Mouse (Mus musculus) embryonic fibroblast, embryonic 13.5 days (primary cell): ENCODE data around the gene Runx1. TPM values are rescaled to one million over a fixed set of nuclear protein-coding genes. Genes with fewer than 3 reads are reported as not detected.
A peak's percentile ranks its signal among the peaks of the same experiment; 100 is the strongest.

Experiments used
- H3K27ac ChIP-seq: 2 replicates; pipeline ENCODE4 v1.5.1; 2012; ENCODE audit warnings: low read length, control low read depth, inconsistent platforms; ENCODE audit not compliant: insufficient read depth
- H3K4me1 ChIP-seq: 2 replicates; pipeline ENCODE4 v1.6.1; 2011; ENCODE audit warnings: low read length; ENCODE audit not compliant: control insufficient read depth, insufficient read depth
- H3K4me3 ChIP-seq: 2 replicates; pipeline ENCODE4 v1.5.1; 2011; ENCODE audit warnings: mild to moderate bottlenecking, control low read depth, low read length; ENCODE audit not compliant: insufficient read depth
- CTCF ChIP-seq: IDR thresholded peaks from 2 replicates; pipeline ENCODE4 v1.5.1; 2011; ENCODE audit warnings: mild to moderate bottlenecking, control low read depth, low read length, moderate library complexity, borderline replicate concordance; ENCODE audit not compliant: insufficient read depth
- POLR2A ChIP-seq: IDR thresholded peaks from 2 replicates; pipeline ENCODE4 v1.6.1; 2011; ENCODE audit warnings: low read depth, mild to moderate bottlenecking, control low read depth, low read length, moderate library complexity
- polyA plus RNA-seq: library from polyadenylated mRNA; stranded (reverse); fragments of >200 nt; gene quantifications from 2 replicates; pipeline ENCODE4 v1.2.4, GENCODE M21; 2011; ENCODE audit warnings: low read depth; ENCODE audit not compliant: missing spikeins, insufficient read length

Gene Runx1
- polyA plus RNA-seq, 1 experiment: 56.2 TPM

DNA sequence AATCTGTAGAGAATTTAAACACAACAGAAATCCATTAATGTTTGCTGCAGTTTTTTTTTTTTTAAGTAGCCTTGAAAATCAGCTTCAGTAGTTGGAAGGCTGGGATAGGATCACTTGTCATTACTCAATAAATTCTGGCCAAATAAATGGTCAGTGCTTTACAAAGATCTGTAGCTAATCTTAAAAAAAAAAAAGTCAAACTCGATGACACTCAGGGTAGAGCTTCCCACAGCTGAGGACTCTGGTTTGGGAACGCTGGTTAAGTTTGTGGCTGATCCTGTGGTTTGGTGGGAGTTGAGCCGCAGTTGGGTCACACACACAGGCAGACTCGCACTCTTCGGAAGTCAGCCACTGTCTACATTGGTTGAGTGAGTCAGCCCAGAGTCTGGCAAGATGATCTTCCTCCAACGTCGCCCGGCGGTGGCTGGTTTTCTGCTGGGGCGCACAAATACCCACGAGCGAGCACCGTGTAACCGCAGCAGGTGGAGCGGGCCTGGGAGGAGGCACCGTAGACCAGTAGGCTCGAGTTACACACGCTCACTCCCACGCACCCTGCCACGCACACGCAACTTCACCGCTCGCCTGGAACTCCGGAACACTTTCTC is 129.4 kb downstream of the Runx1 start:
- peak overlapping the region; percentile 75 for H3K4me3 ChIP-seq
- no peaks in the 10 kb centered on the region; the same call in 1 of the 2 replicates for H3K4me1 ChIP-seq
- peak overlapping the region; percentile 82 for H3K27ac ChIP-seq
- TF ChIP-seq CTCF (no peak), POLR2A (peak; percentile 63)

DNA sequence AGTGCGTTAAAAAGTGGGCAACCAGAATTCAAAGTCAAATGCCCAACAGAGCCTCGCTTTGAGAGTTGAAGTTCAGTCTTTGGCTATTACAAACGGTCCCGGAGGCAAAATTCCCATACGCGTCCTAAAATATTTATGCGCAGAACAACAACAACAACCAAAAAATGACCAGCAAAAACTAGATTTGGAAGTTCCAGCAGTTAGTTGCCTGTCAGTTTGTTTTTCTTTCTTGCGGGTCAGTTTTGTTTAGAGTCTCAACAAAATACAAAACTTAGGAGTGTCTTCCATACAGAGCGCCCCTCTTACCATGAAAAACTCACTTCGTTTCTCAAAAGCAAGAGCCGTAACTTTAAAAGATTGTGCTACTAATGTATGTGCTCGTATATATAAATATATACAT is 130.0 kb downstream of the Runx1 start:
- no peaks in the 10 kb centered on the region; the same call in 1 of the 2 replicates for H3K4me1 ChIP-seq
- no peak for TF ChIP-seq CTCF
- TF ChIP-seq POLR2A: peak; percentile 22; the same call in 1 of the 2 replicates
- peak overlapping the region; percentile 60 for H3K4me3 ChIP-seq
- H3K27ac ChIP-seq: peak overlapping the region; percentile 74

DNA sequence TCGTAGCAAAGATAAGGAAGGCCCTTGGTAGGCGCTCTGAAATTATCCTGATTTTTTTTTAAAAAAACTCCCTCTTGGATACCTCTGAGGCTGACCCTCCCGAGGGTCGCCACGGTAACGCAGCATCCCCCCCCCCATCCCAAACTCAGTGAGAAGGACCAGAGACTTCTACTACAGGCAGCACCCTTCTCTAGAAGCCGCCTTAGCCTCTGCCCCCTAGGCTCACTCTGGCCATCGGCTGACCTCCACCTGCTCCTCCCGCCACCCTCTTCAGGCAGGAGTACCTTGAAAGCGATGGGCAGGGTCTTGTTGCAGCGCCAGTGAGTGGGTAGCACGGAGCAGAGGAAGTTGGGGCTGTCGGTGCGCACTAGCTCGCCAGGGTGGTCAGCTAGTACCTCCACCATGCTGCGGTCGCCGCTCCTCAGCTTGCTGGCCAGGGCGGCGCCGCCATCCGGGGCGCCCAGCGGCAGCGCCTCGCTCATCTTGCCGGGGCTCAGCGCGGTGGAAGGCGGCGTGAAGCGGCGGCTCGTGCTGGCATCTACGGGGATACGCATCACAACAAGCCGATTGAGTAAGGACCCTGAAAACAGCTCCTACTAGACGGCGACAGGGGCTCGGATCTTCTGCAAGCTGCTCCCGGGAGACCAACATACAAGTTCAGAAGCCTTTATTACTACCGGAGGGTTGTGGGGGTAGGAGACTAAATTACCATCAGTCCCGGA is 130.6 kb downstream of the Runx1 start:
- TF ChIP-seq CTCF: no peak
- TF ChIP-seq POLR2A: 0 out of 2 replicates have a peak, but pooled peaks have one; percentile 17
- Histone ChIP-seq H3K27ac (peak overlapping the region; percentile 74), H3K4me3 (peak overlapping the region; percentile 60), H3K4me1 (peaks cover 3% of the 10 kb centered on the region)

GRCm38 (mm10) chr16:92694496-92695106 is 131.3 kb downstream of the Runx1 start:
- Histone ChIP-seq H3K27ac (peak overlapping the region; percentile 74; the same call in 1 of the 2 replicates), H3K4me3 (peak overlapping the region; percentile 60), H3K4me1 (peaks cover 3% of the 10 kb centered on the region; the same call in 1 of the 2 replicates)
- TF ChIP-seq POLR2A (no peak), CTCF (no peak)

DNA sequence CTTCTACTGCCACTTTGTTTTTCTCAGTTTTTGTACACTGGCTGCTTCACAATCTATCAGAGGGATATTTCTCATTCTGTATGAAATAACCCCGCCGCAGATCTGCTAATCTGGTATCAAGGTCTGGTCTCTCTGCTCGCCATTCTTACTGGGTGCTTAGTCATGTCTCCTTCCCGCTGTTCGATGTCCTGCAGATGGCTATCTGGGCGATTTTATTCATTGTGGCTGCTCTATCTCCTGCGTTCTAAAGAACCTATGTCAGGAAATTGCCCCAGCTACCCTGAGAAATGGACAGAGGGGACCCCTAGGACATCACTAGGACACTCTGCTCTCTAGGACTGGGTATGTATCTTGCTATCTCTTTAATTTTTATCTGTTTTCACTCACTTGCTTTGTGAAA is 135.2 kb downstream of the Runx1 start:
- peaks cover 5% of the 10 kb centered on the region; the same call in 1 of the 2 replicates for H3K4me1 ChIP-seq
- no peak for TF ChIP-seq CTCF
- no peak for TF ChIP-seq POLR2A

GRCm38 (mm10) chr16:92688941-92689340 is 137.0 kb downstream of the Runx1 start:
- peaks cover 15% of the 10 kb centered on the region for H3K4me1 ChIP-seq
- no peak overlapping the region for H3K27ac ChIP-seq
- TF ChIP-seq CTCF (no peak), POLR2A (no peak)
- no peak overlapping the region for H3K4me3 ChIP-seq

More for the DNA sequence above, 135.2 kb downstream of the Runx1 start:
- H3K27ac ChIP-seq: no peak overlapping the region
- no peak overlapping the region for H3K4me3 ChIP-seq

DNA sequence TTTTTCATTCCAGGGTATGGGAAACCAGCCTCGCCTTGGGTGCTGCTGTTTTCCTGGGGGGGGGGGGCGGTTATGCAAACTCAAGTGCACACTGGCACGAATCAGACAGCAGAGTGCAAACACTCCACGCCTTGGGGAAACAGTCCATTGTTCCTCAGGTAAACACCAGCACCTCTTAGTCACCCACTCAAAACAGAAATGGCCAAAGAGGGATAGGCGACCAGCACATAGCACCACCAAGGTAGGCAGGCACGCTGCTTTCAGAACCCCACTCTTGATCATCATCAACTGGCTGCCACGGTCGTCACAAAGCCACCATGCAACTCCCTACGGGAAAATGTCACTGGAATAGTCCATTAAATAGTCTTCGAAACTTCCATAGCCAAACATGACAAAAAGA is 139.0 kb downstream of the Runx1 start:
- no peak overlapping the region for H3K27ac ChIP-seq
- no peak for TF ChIP-seq POLR2A
- TF ChIP-seq CTCF: no peak

DNA sequence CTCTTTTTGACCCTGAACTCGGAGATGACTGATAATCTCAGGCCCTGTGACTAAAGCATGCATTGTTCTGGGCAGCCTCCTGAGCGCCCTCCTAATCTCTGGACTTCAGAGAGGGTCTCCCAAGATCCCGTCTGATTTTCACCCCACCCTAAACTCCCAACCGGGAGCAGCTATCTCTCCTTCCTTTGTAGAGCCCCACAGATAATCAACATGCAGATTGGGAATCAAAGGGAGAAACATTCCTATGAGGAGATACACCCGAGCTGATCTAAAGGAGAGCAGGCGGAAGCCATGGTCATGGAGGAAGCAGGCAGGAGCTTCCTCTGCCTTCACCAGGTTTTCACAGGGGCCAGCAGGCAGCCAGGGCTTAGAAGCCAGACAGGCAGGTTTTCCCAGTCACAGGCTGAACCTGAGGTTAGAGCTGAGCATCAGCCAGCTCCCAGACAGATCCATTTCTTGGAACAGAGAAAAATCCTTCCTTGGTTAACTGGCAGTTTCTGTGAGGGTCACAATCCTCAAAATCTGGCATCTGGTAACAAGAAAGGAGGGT is 140.1 kb downstream of the Runx1 start:
- peaks cover 14% of the 10 kb centered on the region for H3K4me1 ChIP-seq
- H3K27ac ChIP-seq: peak overlapping the region; percentile 81; the same call in 1 of the 2 replicates
- no peak overlapping the region for H3K4me3 ChIP-seq
- no peak for TF ChIP-seq POLR2A
- TF ChIP-seq CTCF: no peak

More for the DNA sequence above, 139.0 kb downstream of the Runx1 start:
- peaks cover 15% of the 10 kb centered on the region for H3K4me1 ChIP-seq
- no peak overlapping the region for H3K4me3 ChIP-seq

DNA sequence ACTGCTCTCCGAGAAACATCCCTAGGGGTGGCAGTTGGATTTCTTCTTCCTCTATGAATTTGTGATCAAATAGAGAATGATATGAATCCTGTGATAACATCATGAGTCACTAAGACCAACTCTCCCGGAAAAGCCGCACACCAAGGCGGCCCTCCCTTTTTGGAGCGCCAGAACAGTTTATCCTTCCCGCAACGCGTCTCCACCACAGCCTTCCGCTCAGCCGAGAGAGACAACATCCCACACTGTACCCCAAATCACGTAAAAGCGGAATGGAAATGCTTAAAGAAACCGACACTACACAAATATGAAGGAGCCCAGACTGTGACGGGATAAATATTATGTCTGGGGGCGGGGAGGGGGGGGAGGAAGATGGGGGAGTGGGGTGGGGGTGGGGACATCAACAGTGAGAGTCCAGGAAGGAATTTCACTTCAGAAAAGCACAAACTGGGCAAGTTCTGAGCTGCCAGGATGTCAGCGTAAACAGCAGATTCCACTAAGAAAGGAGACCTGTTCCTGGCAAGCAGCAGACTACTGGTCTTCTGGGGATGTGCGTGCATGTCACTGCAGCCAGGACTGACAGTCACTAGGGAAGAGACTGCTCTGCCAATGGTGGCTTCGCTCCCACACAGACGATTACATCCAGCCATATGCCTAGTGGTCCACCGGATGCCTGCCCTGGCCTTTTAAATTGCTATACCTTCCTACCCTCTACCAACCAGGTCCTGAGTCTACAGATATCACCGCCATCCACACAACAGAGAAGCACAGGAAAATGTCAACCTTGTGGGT is 141.3 kb downstream of the Runx1 start:
- TF ChIP-seq POLR2A (no peak), CTCF (no peak)
- Histone ChIP-seq H3K4me1 (peaks cover 12% of the 10 kb centered on the region), H3K27ac (peak overlapping the region; percentile 81), H3K4me3 (no peak overlapping the region)
